Comparison of ENCODE assay signal across 13 mouse cellular contexts in the genomic region with DNA sequence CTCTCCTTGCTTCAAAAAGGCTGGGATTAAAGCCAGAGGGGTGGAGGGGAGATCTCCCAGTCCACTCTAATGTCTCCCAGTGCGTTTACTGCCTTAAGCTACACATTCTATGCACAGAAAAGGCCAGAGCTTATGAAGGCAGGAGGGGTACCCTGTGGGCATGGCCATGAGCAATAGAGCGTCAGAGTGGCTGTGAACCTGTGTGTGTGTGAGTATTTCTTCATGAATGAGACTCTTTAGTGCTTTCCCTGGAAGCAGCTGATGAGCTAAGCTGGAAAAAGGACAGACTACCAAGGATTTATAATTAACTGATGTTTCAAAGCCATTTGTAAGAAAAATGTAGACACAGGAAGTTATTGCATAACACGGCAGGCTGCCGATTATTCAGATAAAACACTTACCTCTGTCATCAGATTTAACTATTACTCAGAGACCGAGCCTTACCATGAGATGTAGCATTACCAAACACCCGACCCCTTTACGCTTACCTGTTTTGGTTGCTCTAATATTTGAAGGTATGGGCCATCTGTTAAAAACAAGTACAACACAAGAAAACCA.
"Had no signal": no experiment of that assay in that cellular context is flagged by ENCODE, and none has a peak within 500 bp of the region (broad histone marks: within the 10 kb centered on the region; RNA-seq: fewer than 3 reads in every experiment).

No protein-coding gene starts in this region.

- H3K4me1 ChIP-seq: limb, embryonic 15.5 days; lung, embryonic 15.5 days; midbrain, embryonic 12.5 days had no signal

- H3K27ac ChIP-seq: limb, embryonic 15.5 days; liver, embryonic 15.5 days; lung, embryonic 15.5 days; midbrain, embryonic 12.5 days had no signal

- H3K4me3 ChIP-seq: limb, embryonic 15.5 days; liver, embryonic 15.5 days; lung, embryonic 15.5 days; megakaryocyte, embryonic 14.5 days; midbrain, embryonic 12.5 days had no signal

- H3K9me3 ChIP-seq: limb, embryonic 15.5 days; liver, embryonic 15.5 days; lung, embryonic 15.5 days; megakaryocyte, embryonic 14.5 days; midbrain, embryonic 12.5 days had no signal

- ATAC-seq: intestine, postnatal 0 days; midbrain, embryonic 16.5 days had no signal

- H3K9ac ChIP-seq: limb, embryonic 15.5 days; liver, embryonic 15.5 days; lung, embryonic 15.5 days; midbrain, embryonic 12.5 days had no signal

- H3K27me3 ChIP-seq: limb, embryonic 15.5 days; liver, embryonic 15.5 days; lung, embryonic 15.5 days; megakaryocyte, embryonic 14.5 days; midbrain, embryonic 12.5 days had no signal

- DNase-seq: kidney, postnatal 14 days; layer of hippocampus, adult 9-11 months; layer of hippocampus, postnatal 36 days; lung, postnatal 36 days; right cerebral cortex, postnatal 14 days; thymus, postnatal 36 days had no signal

- H3K4me2 ChIP-seq: limb, embryonic 15.5 days; liver, embryonic 15.5 days; lung, embryonic 15.5 days; midbrain, embryonic 12.5 days had no signal
